Mouse (Mus musculus): ENCODE measurements around the gene Lmntd1.

DNA sequence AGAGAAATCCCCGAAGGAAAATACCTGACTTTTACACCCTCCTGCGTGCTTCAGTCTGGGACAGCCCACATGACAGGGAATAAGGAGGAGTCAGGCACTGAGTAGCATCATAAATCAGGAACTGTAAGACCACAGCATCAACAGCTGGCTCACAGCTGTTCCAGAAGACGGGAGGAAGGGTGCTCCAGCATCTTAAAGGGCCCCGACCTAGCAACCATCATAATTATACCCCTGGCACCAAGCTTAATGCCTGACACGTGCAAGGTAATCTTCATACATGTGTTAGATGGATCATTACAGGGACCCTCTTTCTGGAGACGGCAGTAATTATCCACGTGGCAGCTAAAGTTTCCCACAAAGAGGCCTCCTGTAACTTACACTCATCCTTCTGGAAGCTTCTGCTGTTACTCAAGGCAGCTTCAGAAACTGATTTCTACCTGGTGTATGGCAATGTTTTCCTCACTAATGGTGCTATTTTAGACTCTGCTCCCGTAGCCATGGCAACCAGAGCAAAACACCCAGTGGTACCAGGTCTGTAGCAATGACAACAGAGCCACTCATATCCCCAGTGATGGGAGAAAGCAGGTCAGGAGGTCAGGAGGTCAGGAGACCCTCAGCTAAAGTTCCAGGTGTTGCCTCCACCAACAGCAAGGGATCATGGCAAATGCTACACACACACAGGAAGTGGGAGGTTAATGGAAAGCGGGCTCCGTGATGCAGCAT, 98.1 kb downstream of the Lmntd1 start:
- TF ChIP-seq CTCF (IDR thresholded peaks at IDR 0.05; ENCODE audit: borderline replicate concordance, control insufficient read depth, extremely low read depth, insufficient read depth, low read length, poor library complexity) (no peak), POLR2A (IDR thresholded peaks at IDR 0.05; ENCODE audit: control insufficient read depth, extremely low read depth, insufficient read depth, low read length, poor library complexity) (no peak)
